Mouse (Mus musculus) lung, embryonic 16.5 days (tissue): ENCODE measurements around the gene Srpk1. TPM values are rescaled to one million over a fixed set of nuclear protein-coding genes. Genes with fewer than 3 reads are reported as not detected.
"Not testable (repeated sequence)": the region's sequence is repeated elsewhere in the genome, so short reads cannot be mapped to it uniquely, and the experiment has no call there.

Source experiments
- ATAC-seq: fragments of 200-750 bp; cut with Nextera tagmentation; 2 replicates; pipeline ENCODE4 v1.8.0; 2017; ENCODE audit warnings: low read depth, mild to moderate bottlenecking, moderate library complexity
- H3K27ac ChIP-seq: fragments of 300-500 bp; sonication (generic); 2 replicates; pipeline ENCODE4 v1.5.1; 2014; ENCODE audit warnings: mild to moderate bottlenecking, control low read depth, low read length
- H3K27me3 ChIP-seq: fragments of 300-500 bp; sonication (generic); 2 replicates; pipeline ENCODE4 v1.6.1; 2014; ENCODE audit warnings: low read depth, low read length, mixed read lengths; ENCODE audit not compliant: control insufficient read depth, insufficient read depth
- H3K36me3 ChIP-seq: fragments of 300-500 bp; sonication (generic); 2 replicates; pipeline ENCODE4 v1.6.1; 2014; ENCODE audit warnings: low read length; ENCODE audit not compliant: control insufficient read depth, insufficient read depth
- H3K4me1 ChIP-seq: fragments of 300-500 bp; sonication (generic); replicated peaks from 2 replicates; pipeline ENCODE4 v1.6.1; 2014; ENCODE audit warnings: low read length, mixed read lengths; ENCODE audit not compliant: control insufficient read depth, insufficient read depth
- H3K4me2 ChIP-seq: fragments of 300-500 bp; sonication (generic); 2 replicates; pipeline ENCODE4 v1.6.1; 2014; ENCODE audit warnings: low read depth, low read length, control low read depth
- H3K4me3 ChIP-seq: fragments of 300-500 bp; sonication (generic); 2 replicates; pipeline ENCODE4 v1.5.1; 2014; ENCODE audit warnings: mild to moderate bottlenecking, low read length, control low read depth
- H3K9ac ChIP-seq: fragments of 300-500 bp; sonication (generic); 2 replicates; pipeline ENCODE4 v1.6.1; 2014; ENCODE audit warnings: low read length, control low read depth
- H3K9me3 ChIP-seq: fragments of 300-500 bp; sonication (generic); 2 replicates; pipeline ENCODE4 v1.6.1; 2016; ENCODE audit warnings: low read length; ENCODE audit not compliant: control insufficient read depth
- WGBS: fragments of 180-500 bp; shearing (Covaris S2); extraction: QIAGEN DNeasy Blood & Tissue Kit; methylation state at CpG from one replicate; pipeline ENCODE4 v1.1.7; 2014; 5-methylcytosine and 5-hydroxymethylcytosine counted together
- polyA plus RNA-seq: library from polyadenylated mRNA; unstranded; fragments of >200 nt; fragmentation: Nextera tagmentation; extraction: Ambion mirVana; gene quantifications from 2 replicates; pipeline ENCODE4 v1.2.1, GENCODE M21; 2015

Srpk1 gene
- polyA plus RNA-seq, 1 experiment from 2014 or later: 69.2 TPM

DNA sequence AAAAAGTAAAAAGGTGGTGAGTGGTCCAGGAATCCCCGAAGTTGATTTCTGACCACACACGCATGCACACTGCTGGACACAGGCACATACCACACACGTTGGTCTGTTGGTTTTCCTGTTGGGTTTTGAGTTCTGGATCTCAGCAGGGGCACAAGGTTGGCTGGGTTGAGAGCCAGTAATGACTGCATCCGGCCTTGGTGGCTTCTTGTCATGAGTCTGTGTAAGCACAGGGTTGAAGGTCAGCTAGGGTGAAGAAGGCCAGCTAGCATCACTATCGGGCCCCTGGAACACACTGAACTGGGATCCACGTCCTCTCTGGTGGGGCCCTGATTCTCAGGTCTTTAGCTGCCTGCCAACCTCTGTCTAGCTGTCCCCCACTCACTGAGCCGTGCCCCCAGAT lies 50.0 kb downstream of the Srpk1 start:
- WGBS: 68% methylated on average over 7 of the region's 7 CpGs

GRCm38 (mm10) chr17:28571868-28572267 lies 50.6 kb downstream of the Srpk1 start:
- Histone ChIP-seq H3K4me1 (no peaks in the 10 kb centered on the region; the same call in 1 of the 2 replicates), H3K36me3 (no peaks in the 10 kb centered on the region), H3K27ac (no peak overlapping the region), H3K27me3 (no peaks in the 10 kb centered on the region; the same call in 1 of the 2 replicates), H3K9ac (no peak overlapping the region), H3K9me3 (no peaks in the 10 kb centered on the region), H3K4me3 (no peak overlapping the region), H3K4me2 (no peak overlapping the region)
- no peak for ATAC-seq
- WGBS: 66% methylated on average over 3 of the region's 3 CpGs

More for the DNA sequence above, 50.0 kb downstream of the Srpk1 start:
- Histone ChIP-seq H3K4me1 (no peaks in the 10 kb centered on the region; the same call in 1 of the 2 replicates), H3K4me3 (no peak overlapping the region), H3K27ac (no peak overlapping the region), H3K4me2 (no peak overlapping the region), H3K9me3 (no peaks in the 10 kb centered on the region), H3K36me3 (no peaks in the 10 kb centered on the region), H3K9ac (no peak overlapping the region), H3K27me3 (no peaks in the 10 kb centered on the region; the same call in 1 of the 2 replicates)
- ATAC-seq: no peak

DNA sequence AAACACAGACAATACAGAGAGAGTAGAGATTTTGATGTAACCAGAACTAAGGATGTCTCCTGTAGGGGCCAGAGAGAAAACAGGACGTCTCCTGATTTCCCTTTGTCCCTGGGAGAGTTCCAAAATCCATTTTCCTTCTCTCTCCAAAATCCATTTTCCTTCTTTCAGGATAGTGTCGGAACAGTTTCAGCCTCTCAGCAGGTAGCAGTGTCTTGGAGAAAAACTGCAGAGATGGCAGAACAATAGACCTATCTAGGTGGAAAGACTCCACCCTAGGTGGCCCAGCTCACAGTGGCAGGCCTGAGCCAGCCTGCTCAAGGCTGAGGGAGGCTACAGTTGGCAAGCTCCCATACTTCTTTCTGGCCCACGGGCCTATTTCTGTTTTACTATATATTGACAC lies 55.0 kb downstream of the Srpk1 start:
- Histone ChIP-seq H3K4me1 (no peaks in the 10 kb centered on the region), H3K4me2 (no peak overlapping the region), H3K4me3 (no peak overlapping the region), H3K9ac (no peak overlapping the region), H3K27me3 (no peaks in the 10 kb centered on the region), H3K27ac (no peak overlapping the region), H3K36me3 (no peaks in the 10 kb centered on the region), H3K9me3 (no peaks in the 10 kb centered on the region)
- no peak for ATAC-seq
- 40% methylated on average over 3 of the region's 3 CpGs for WGBS

DNA sequence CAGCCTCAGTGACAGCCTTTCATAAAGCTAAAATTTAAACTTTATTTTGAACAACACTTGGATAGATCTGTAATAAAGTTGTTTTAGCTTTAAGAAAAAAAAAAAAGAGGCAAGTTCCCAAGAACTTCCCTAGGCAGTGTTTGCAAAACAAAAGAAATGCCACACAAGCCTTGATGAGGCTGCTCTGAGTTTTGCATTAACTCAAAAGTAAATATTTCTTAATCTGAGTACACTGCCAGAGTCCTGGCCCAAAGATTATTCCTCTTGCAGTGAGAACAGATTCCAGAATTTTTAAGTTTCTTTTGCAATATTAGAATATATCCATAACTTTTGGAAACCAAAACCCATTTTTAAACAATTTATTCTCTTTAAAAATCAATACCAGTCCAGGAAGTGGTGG lies 57.3 kb downstream of the Srpk1 start:
- Histone ChIP-seq H3K9me3 (no peaks in the 10 kb centered on the region), H3K4me2 (no peak overlapping the region), H3K27me3 (no peaks in the 10 kb centered on the region), H3K9ac (no peak overlapping the region), H3K27ac (no peak overlapping the region), H3K36me3 (no peaks in the 10 kb centered on the region), H3K4me3 (no peak overlapping the region), H3K4me1 (peaks cover 3% of the 10 kb centered on the region; the same call in 1 of the 2 replicates)
- ATAC-seq: no peak

GRCm38 (mm10) chr17:28561613-28562012 lies 60.9 kb downstream of the Srpk1 start:
- WGBS: 32% methylated on average over 7 of the region's 7 CpGs
- ATAC-seq: peak; percentile 67
- Histone ChIP-seq H3K4me2 (no peak overlapping the region), H3K9me3 (no peaks in the 10 kb centered on the region), H3K36me3 (no peaks in the 10 kb centered on the region), H3K9ac (no peak overlapping the region), H3K27me3 (no peaks in the 10 kb centered on the region), H3K27ac (peak overlapping the region; percentile 18), H3K4me3 (no peak overlapping the region), H3K4me1 (peaks cover 3% of the 10 kb centered on the region; the same call in 1 of the 2 replicates)

DNA sequence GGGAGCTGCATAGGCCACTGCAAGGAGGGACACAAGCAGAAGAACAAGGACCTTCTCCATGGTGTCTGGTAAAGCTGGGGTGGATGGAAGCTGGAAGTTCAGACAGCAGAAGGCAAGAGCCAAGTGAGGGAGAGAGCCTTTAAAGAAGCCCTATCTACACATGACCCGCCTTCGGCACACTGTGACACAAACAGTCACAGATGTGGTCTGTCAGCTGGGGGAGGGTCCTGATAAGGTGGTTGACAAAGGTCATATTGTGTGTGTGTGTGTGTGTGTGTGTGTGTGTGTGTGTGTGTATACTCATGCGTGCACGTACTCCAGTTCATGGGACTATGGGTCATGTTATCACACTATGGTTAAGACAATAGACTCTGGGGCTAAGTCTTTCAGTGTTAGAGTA lies 61.9 kb downstream of the Srpk1 start, which contains the start of gene Clps:
Clps (minus strand) TSS at position 169 of the 400 bp plus-strand sequence.
- 61% methylated on average over 4 of the region's 4 CpGs for WGBS
- Histone ChIP-seq H3K9ac (no peak within 1 kb of the TSS), H3K4me3 (no peak within 1 kb of the TSS), H3K36me3 (no peaks in the 10 kb centered on the region), H3K27ac (peak within 1 kb of the TSS; percentile 18), H3K4me1 (peaks cover 3% of the 10 kb centered on the region; the same call in 1 of the 2 replicates), H3K9me3 (no peaks in the 10 kb centered on the region), H3K27me3 (no peaks in the 10 kb centered on the region), H3K4me2 (no peak within 1 kb of the TSS)
- ATAC-seq: no peak

DNA sequence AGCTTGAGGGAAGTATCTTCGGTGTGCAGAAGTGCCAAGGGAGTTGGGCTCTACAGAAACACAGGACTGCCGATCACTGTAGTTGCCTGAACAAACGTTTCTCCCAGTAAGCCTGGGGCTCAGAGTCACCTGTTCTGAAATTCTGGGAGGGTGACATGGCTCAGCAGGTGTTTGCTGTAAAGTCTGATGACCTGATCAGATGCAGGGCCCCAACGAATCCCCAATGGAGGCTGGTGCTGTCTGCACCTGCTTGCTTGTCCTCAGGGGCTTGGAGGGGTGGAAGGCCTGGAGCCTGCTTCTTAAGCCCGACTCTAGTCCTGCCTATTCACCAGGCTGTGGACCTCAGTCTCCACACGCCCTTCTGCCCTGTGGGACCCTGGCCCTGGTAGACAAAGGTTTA lies 64.7 kb downstream of the Srpk1 start:
- no peaks in the 10 kb centered on the region for H3K9me3 ChIP-seq
- no peak overlapping the region for H3K4me2 ChIP-seq
- no peak overlapping the region for H3K9ac ChIP-seq
- no peak for ATAC-seq
- H3K27ac ChIP-seq: no peak overlapping the region
- H3K4me1 ChIP-seq: peaks cover 3% of the 10 kb centered on the region; the same call in 1 of the 2 replicates
- WGBS: 65% methylated on average over 6 of the region's 6 CpGs
- H3K4me3 ChIP-seq: no peak overlapping the region
- no peaks in the 10 kb centered on the region for H3K27me3 ChIP-seq
- H3K36me3 ChIP-seq: no peaks in the 10 kb centered on the region

DNA sequence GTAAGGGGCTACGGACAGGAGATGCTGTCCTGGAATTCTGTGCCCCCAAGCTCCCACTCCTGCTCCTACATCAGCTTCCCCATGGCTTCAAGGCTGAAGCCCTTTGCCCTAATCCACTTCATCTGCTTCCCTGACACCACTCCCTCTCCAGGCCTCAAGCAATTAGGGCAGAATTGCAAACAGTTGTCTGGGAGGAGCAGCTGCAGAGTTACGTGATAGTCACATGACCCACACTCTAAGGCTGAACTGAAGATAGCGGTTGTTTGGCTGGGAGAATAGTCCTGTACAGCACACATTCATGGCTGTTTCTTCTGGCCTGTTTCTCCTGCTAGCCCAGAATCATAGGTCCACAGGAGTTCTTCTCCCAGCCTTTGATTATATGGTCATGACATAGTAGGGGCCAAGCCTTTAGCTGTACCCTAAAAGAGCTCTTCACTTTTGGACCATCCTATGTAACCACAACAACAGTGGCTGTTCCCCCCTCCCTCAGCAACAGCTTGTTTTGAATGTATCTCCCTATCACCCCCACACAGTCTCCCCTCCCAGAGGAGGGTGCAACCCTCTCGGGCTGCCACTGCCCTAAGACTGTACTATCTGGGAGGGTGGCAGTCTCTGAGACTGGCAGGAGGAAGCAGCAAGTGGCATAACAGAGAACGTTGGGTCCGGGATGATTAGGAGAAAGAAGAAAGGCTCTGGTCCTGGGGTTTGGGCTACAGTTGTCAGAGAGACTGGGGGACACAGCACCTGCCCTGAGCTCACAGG lies 65.7 kb downstream of the Srpk1 start:
- no peaks in the 10 kb centered on the region for H3K36me3 ChIP-seq
- ATAC-seq: no peak
- H3K9me3 ChIP-seq: no peaks in the 10 kb centered on the region
- no peak overlapping the region for H3K4me3 ChIP-seq
- 44% methylated on average over 6 of the region's 6 CpGs for WGBS
- H3K27ac ChIP-seq: no peak overlapping the region
- no peaks in the 10 kb centered on the region for H3K27me3 ChIP-seq
- no peaks in the 10 kb centered on the region; the same call in 1 of the 2 replicates for H3K4me1 ChIP-seq
- no peak overlapping the region for H3K4me2 ChIP-seq
- 0 out of 2 replicates have a peak overlapping the region, but pooled peaks have one; percentile 2 for H3K9ac ChIP-seq

- not testable (repeated sequence) for ATAC-seq, H3K4me3 ChIP-seq, H3K4me2 ChIP-seq, H3K9me3 ChIP-seq, H3K27ac ChIP-seq, H3K27me3 ChIP-seq, H3K9ac ChIP-seq, H3K36me3 ChIP-seq, H3K4me1 ChIP-seq
- 89% methylated on average over 4 of the region's 4 CpGs for WGBS
These were observed 68.5 kb downstream of the Srpk1 start for GRCm38 (mm10) chr17:28554021-28554420.
